Mouse (Mus musculus) CD8-positive naive resting alpha-beta T cell, adult 2 months (primary cell): Measurements from ENCODE around the gene Olfr203.
"Not testable (repeated sequence)": the region's sequence is repeated elsewhere in the genome, so short reads cannot be mapped to it uniquely, and the experiment has no call there.

Experiments used
- DNase-seq, 2 experiments: peaks; one replicate each; pipeline ENCODE4 v3.0.0; 2022; ENCODE audit warnings: low read depth in 2 of 2, low spot score in 2 of 2

The Olfr203 gene

DNA sequence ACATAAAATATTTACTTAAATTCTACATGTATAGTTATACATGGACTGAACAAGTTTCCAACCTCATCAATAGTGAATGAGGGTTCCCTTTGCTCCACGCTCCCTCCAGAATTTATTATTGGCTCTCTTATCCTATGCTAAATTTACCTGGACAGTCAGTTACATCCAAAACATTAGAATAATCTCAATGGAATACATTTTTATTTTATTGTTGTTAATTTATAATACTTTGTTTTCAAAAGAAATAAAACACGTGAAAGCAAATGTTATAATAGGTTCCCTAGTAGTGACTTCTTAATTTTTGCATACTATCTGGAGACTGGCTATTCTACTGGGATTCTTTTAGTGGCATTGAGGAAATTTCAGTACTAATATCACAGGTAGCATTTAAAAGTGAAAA lies at the start of gene Olfr203:
Gene Olfr203 (plus strand): TSS at position 301 of the 400 bp plus-strand sequence.
- no peak for DNase-seq

DNA sequence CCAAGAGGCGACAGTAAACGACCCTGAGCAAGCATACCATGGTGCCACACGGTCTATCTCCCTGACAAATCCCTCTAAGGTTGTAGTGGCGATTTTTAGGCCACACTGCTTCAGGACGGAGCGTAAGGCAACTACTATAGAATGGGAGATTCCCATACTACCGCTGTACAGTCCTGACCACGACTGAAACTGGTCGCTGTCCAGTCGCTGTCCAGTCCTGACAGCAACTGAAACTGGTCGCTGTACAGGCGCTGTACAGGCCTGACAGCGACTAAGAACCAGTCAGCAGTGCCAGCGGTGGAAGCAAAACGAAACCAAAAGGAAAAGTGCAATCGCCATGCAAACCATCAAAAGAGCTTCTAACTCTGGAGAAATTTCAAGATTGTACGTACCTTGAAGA lies 49.0 kb upstream of the Olfr203 start:
- no peak for DNase-seq

DNA sequence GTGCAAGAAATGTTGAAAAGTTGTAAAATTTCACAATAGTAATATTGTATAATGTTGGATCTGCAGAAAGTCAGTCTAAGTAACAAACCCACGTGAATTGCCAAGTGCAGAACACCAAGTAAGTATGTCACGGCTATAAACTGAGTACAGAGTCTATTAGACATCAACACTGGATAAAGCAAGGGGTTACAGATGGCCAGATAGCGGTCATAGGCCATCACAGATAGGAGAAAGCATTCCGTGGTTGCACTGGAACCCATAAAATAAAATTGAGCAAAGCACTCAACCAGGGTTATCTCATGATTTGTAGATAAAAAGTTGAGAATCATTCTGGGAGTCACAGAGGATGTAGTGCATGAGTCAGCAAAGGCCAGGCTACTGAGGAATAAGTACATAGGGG lies 29.6 kb upstream of the Olfr203 start:
- DNase-seq, result not testable (repeated sequence)

DNA sequence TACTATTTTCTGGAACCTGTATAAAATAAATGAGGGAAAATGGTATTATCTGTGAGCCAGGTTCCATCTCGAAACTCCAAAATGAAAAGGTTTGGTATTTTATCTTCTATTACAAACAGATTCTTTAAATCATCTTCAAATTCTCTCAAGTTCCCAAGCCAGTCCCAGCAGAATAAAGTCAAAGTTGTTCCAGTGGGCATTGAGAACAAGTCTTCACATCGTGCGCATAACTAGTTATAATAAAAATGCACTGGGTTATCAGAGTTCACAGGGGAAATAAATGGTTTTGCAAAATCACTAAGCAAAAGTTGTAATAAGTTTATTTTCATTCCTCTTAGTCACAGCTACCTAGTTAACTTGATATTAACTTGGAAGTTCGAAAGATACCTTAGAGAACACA lies 26.1 kb upstream of the Olfr203 start, which contains the start of gene Olfr201:
Gene Olfr201 (minus strand): TSS at position 101 of the 400 bp plus-strand sequence.
- DNase-seq, result not testable (repeated sequence)

DNA sequence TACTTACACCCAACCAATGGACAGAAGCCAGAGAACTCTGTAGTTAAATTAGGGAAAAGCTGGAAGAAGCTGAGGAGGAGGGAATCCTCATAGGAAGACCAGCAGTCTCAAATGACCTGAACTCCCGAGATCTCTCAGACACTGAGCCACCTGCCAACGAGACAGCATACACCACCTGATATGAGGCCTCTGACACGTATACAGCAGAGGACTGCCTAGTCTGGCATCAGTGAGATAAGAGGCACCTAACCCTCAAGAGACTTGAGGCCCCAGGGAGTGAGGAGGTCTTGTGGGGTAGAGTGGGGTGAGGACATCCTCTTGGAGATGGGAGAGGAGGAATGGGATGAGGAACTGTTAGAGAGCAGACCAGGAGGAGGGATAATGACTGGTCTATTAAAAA lies 18.1 kb upstream of the Olfr203 start:
- no peak for DNase-seq

DNA sequence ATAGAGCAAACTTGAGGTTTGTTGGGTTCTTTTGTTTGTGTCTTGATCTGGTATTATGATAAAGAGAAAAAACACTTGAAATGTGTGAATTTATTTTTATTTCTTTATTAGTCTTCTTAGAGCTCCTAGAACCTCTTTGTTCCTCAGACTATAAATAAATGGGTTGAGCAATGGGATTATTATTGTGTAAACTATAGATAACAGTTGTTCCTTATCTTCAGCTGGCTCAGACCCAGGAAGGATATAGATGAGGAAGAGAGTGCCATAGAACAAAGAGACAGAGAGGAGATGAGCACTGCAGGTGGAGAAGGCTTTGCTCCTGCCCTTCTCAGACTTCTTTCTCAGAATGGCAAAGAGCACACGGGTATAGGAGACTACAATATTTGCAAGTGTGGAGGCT lies 15.2 kb upstream of the Olfr203 start:
- DNase-seq, result no peak

DNA sequence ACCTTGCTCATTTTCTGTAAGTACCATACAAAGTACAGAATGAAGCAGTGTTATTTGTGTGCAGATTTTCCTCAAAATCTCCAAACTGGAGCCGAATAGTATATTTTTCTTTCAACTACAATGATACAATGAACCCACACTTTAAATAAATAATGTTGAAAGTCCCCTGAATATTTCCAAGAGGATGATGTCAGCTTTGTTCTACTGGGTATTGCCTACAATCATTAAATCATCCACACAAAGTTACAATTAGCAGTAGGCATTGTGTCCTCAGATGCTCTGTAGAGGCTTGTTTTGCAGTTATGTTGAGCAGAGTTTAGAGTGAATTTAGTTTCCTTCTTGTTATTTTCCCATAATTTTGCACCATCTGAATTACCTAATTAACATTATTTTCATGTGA lies 12.0 kb upstream of the Olfr203 start, which contains the start of gene Olfr202:
Gene Olfr202 (minus strand): TSS at position 101 of the 400 bp plus-strand sequence.
- no peak for DNase-seq

DNA sequence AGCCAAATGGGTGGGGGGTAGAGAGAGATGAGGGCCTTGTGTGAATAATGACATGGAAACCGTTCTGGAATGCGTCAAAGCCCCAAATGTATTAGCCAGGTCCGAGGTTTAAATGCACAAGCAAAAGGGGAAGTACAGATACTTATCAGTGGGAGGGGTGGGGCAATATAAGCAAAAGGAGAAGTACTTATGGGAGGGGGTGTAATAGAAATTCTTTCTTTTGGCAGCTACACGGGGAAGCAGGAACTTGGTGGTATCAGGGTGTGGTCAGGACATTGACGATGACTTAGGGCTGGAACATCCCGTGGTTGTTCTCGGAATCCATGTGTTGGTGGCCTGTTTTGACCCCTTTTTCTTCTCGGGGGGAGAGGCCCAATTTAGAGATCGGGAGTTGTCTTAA lies 11.1 kb upstream of the Olfr203 start:
- not testable (repeated sequence) for DNase-seq

DNA sequence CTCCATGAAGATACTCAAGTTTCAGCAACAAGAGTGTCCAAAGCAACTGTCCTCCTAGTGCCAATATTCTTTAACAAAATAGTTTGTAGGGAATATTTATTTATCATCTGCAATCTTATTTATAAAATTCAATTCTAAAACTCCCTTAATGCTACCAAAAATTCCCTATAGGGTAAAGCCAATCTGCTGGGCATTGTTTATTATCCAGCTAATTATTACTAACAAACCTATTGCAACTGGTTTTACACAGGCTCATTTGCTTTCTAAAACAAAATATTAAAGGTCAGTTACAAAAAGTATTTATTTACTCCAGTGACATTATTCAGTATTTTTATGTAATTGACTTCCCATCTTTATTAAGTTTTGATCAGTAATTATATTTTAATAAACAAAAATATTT lies 19.5 kb downstream of the Olfr203 start, which contains the start of gene Olfr204:
Gene Olfr204 (minus strand): TSS at position 101 of the 400 bp plus-strand sequence.
- DNase-seq, result no peak

DNA sequence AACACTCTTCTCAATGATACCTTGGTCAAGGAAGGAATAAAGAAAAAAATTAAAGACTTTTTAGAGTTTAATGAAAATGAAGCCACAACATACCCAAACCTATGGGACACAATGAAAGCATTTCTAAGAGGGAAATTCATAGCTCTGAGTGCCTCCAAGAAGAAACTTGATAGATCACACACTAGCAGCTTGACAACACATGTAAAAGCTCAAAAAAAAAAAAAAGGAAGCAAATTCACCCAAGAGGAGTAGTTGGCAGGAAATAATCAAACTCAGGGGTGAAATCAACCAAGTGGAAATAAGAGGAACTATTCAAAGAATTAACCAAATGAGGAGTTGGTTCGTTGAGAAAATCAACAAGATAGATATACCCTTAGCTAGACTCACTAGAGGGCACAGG lies 24.6 kb downstream of the Olfr203 start:
- not testable (repeated sequence) for DNase-seq

DNA sequence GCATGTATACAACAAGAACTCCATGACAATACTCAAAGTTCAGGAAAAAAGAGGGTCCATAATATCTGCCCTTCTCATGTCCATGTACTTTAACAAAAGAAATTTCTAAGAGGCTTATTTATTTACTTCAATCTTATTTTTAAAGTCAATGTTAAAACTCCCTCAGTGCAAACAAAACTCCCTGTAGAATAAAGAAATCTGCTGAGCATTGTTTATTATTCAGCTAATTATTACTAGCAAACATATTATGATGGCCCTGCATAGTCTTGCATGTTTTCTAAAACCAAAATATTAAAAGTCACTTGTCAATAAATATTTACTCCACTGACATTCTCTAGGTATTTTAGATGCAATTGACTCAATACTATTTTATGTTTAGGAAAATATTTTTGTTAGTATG lies 32.4 kb downstream of the Olfr203 start, which contains the start of gene Olfr205:
Gene Olfr205 (minus strand): TSS at position 101 of the 400 bp plus-strand sequence.
- DNase-seq, result no peak

DNA sequence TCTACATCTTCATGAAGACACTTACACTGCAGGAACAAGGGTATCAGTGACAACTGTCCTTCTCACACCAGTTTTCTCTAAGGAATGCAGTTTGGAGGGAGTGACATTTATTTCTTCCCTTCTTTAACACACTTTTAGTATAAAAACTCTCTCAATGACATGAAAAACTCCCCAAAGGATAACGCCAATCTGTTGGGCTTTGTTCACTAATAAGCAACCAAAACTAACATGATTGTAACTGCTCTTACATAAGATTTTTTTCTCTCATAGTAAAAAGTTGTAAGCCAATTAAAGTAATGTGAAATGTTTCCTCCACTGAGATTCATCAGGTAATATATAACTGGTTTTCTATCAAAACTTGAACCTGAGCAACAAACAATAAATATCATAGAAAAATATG lies 50.5 kb downstream of the Olfr203 start, which contains the start of gene Olfr206:
Gene Olfr206 (minus strand): TSS at position 101 of the 400 bp plus-strand sequence.
- no peak for DNase-seq
